Mouse (Mus musculus): ENCODE results near the gene Mfsd2a. TPM values are rescaled to one million over a fixed set of nuclear protein-coding genes. Genes with fewer than 3 reads are reported as not detected.

The Mfsd2a gene
- polyA plus RNA-seq, 1 experiment, result 34.4 TPM

GRCm38 (mm10) chr4:122985110-122985509 is 24.1 kb upstream of the Mfsd2a start:
- peak; percentile 29 to 44 for DNase-seq
- 20% methylated on average over 8 of the region's 8 CpGs for WGBS
- Histone ChIP-seq H3K27me3 (ENCODE audit: control insufficient read depth, insufficient read depth, low read length) (no peaks in the 10 kb centered on the region; the same call in 1 of the 2 replicates), H3K4me3 (replicated peaks; ENCODE audit: insufficient read depth, low read depth, low read length) (no peak overlapping the region), H3K4me1 (ENCODE audit: control insufficient read depth, insufficient read depth, low read length) (no peaks in the 10 kb centered on the region), H3K27ac (ENCODE audit: insufficient read depth, low read length) (no peak overlapping the region)
- TF ChIP-seq POLR2A (IDR thresholded peaks at IDR 0.05; ENCODE audit: borderline replicate concordance, insufficient read depth, low read length), result no peak
- TF ChIP-seq CTCF (IDR thresholded peaks at IDR 0.05; ENCODE audit: borderline replicate concordance, insufficient read depth, low read depth, low read length), result peak; percentile 70

- no peak overlapping the region for H3K4me3 ChIP-seq (replicated peaks; ENCODE audit: insufficient read depth, low read depth, low read length)
- H3K4me1 ChIP-seq (ENCODE audit: control insufficient read depth, insufficient read depth, low read length), result no peaks in the 10 kb centered on the region
- 44% methylated on average over 17 of the region's 17 CpGs for WGBS
- no peak for DNase-seq
- no peak overlapping the region for H3K27ac ChIP-seq (ENCODE audit: insufficient read depth, low read length)
- TF ChIP-seq POLR2A (IDR thresholded peaks at IDR 0.05; ENCODE audit: borderline replicate concordance, insufficient read depth, low read length) (no peak), CTCF (IDR thresholded peaks at IDR 0.05; ENCODE audit: borderline replicate concordance, insufficient read depth, low read depth, low read length) (no peak)
- no peaks in the 10 kb centered on the region; the same call in 1 of the 2 replicates for H3K27me3 ChIP-seq (ENCODE audit: control insufficient read depth, insufficient read depth, low read length)
Measured at GRCm38 (mm10) chr4:122983486-122984261, 22.7 kb upstream of the Mfsd2a start.

- Histone ChIP-seq H3K4me1 (ENCODE audit: control insufficient read depth, insufficient read depth, low read length) (no peaks in the 10 kb centered on the region), H3K27ac (ENCODE audit: insufficient read depth, low read length) (no peak overlapping the region), H3K4me3 (replicated peaks; ENCODE audit: insufficient read depth, low read depth, low read length) (no peak overlapping the region), H3K27me3 (ENCODE audit: control insufficient read depth, insufficient read depth, low read length) (no peaks in the 10 kb centered on the region; the same call in 1 of the 2 replicates)
- no peak for DNase-seq
- TF ChIP-seq CTCF (IDR thresholded peaks at IDR 0.05; ENCODE audit: borderline replicate concordance, insufficient read depth, low read depth, low read length), result no peak
- no peak for TF ChIP-seq POLR2A (IDR thresholded peaks at IDR 0.05; ENCODE audit: borderline replicate concordance, insufficient read depth, low read length)
- 76% methylated on average over 3 of the region's 3 CpGs for WGBS
Measured at GRCm38 (mm10) chr4:122982537-122982936, 21.5 kb upstream of the Mfsd2a start.

- H3K27ac ChIP-seq (ENCODE audit: insufficient read depth, low read length), result no peak overlapping the region
- H3K27me3 ChIP-seq (ENCODE audit: control insufficient read depth, insufficient read depth, low read length), result no peaks in the 10 kb centered on the region; the same call in 1 of the 2 replicates
- DNase-seq, result no peak
- H3K4me1 ChIP-seq (ENCODE audit: control insufficient read depth, insufficient read depth, low read length), result no peaks in the 10 kb centered on the region
- 75% methylated on average over 3 of the region's 3 CpGs for WGBS
- no peak overlapping the region for H3K4me3 ChIP-seq (replicated peaks; ENCODE audit: insufficient read depth, low read depth, low read length)
- no peak for TF ChIP-seq CTCF (IDR thresholded peaks at IDR 0.05; ENCODE audit: borderline replicate concordance, insufficient read depth, low read depth, low read length)
- no peak for TF ChIP-seq POLR2A (IDR thresholded peaks at IDR 0.05; ENCODE audit: borderline replicate concordance, insufficient read depth, low read length)
Measured at GRCm38 (mm10) chr4:122981930-122982329, 20.9 kb upstream of the Mfsd2a start.

GRCm38 (mm10) chr4:122981238-122981637 is 20.2 kb upstream of the Mfsd2a start:
- Histone ChIP-seq H3K27ac (ENCODE audit: insufficient read depth, low read length) (no peak overlapping the region), H3K4me3 (replicated peaks; ENCODE audit: insufficient read depth, low read depth, low read length) (no peak overlapping the region), H3K27me3 (ENCODE audit: control insufficient read depth, insufficient read depth, low read length) (no peaks in the 10 kb centered on the region), H3K4me1 (ENCODE audit: control insufficient read depth, insufficient read depth, low read length) (no peaks in the 10 kb centered on the region)
- TF ChIP-seq CTCF (IDR thresholded peaks at IDR 0.05; ENCODE audit: borderline replicate concordance, insufficient read depth, low read depth, low read length), result no peak
- no peak for TF ChIP-seq POLR2A (IDR thresholded peaks at IDR 0.05; ENCODE audit: borderline replicate concordance, insufficient read depth, low read length)
- WGBS, result 88% methylated on average over 7 of the region's 7 CpGs
- no peak for DNase-seq

- H3K27me3 ChIP-seq (ENCODE audit: control insufficient read depth, insufficient read depth, low read length), result no peaks in the 10 kb centered on the region
- H3K27ac ChIP-seq (ENCODE audit: insufficient read depth, low read length), result no peak overlapping the region
- no peak for DNase-seq
- TF ChIP-seq CTCF (IDR thresholded peaks at IDR 0.05; ENCODE audit: borderline replicate concordance, insufficient read depth, low read depth, low read length), result no peak
- 82% methylated on average over 2 of the region's 2 CpGs for WGBS
- no peak overlapping the region for H3K4me3 ChIP-seq (replicated peaks; ENCODE audit: insufficient read depth, low read depth, low read length)
- H3K4me1 ChIP-seq (ENCODE audit: control insufficient read depth, insufficient read depth, low read length), result no peaks in the 10 kb centered on the region
Measured at GRCm38 (mm10) chr4:122980684-122981083, 19.7 kb upstream of the Mfsd2a start.

GRCm38 (mm10) chr4:122979826-122980225 is 18.8 kb upstream of the Mfsd2a start:
- TF ChIP-seq CTCF (IDR thresholded peaks at IDR 0.05; ENCODE audit: borderline replicate concordance, insufficient read depth, low read depth, low read length), result no peak
- TF ChIP-seq POLR2A (IDR thresholded peaks at IDR 0.05; ENCODE audit: borderline replicate concordance, insufficient read depth, low read length), result no peak
- DNase-seq, result no peak
- 66% methylated on average over 3 of the region's 3 CpGs for WGBS

GRCm38 (mm10) chr4:122978850-122979249 is 17.9 kb upstream of the Mfsd2a start:
- 82% methylated on average over 2 of the region's 2 CpGs for WGBS
- no peaks in the 10 kb centered on the region for H3K27me3 ChIP-seq (ENCODE audit: control insufficient read depth, insufficient read depth, low read length)
- no peak for TF ChIP-seq CTCF (IDR thresholded peaks at IDR 0.05; ENCODE audit: borderline replicate concordance, insufficient read depth, low read depth, low read length)
- no peak for TF ChIP-seq POLR2A (IDR thresholded peaks at IDR 0.05; ENCODE audit: borderline replicate concordance, insufficient read depth, low read length)

More at GRCm38 (mm10) chr4:122979826-122980225, 18.8 kb upstream of the Mfsd2a start:
- H3K4me1 ChIP-seq (ENCODE audit: control insufficient read depth, insufficient read depth, low read length), result no peaks in the 10 kb centered on the region
- H3K27me3 ChIP-seq (ENCODE audit: control insufficient read depth, insufficient read depth, low read length), result no peaks in the 10 kb centered on the region
- no peak overlapping the region for H3K4me3 ChIP-seq (replicated peaks; ENCODE audit: insufficient read depth, low read depth, low read length)
- H3K27ac ChIP-seq (ENCODE audit: insufficient read depth, low read length), result no peak overlapping the region

More at GRCm38 (mm10) chr4:122978850-122979249, 17.9 kb upstream of the Mfsd2a start:
- no peaks in the 10 kb centered on the region for H3K4me1 ChIP-seq (ENCODE audit: control insufficient read depth, insufficient read depth, low read length)
- DNase-seq, result no peak
- no peak overlapping the region for H3K4me3 ChIP-seq (replicated peaks; ENCODE audit: insufficient read depth, low read depth, low read length)
- H3K27ac ChIP-seq (ENCODE audit: insufficient read depth, low read length), result no peak overlapping the region
